Mouse (Mus musculus) small intestine, adult 2 months (tissue): ENCODE measurements around the gene Tfdp2.

ENCODE experiments used
- CTCF ChIP-seq: fragments of 200-500 bp; IDR thresholded peaks from 2 replicates; pipeline ENCODE4 v1.5.1; 2012; ENCODE audit warnings: low read depth, mild to moderate bottlenecking, control low read depth, inconsistent platforms, low read length, moderate library complexity, mixed read lengths; ENCODE audit not compliant: insufficient replicate concordance, insufficient read length; ENCODE audit errors: extremely low read depth
- POLR2A ChIP-seq: fragments of 200-500 bp; IDR thresholded peaks from 2 replicates; pipeline ENCODE4 v1.6.1; 2012; ENCODE audit warnings: low read depth, mild to moderate bottlenecking, control low read depth, inconsistent platforms, low read length, moderate library complexity

- TF ChIP-seq CTCF (no peak), POLR2A (no peak)
Observed at GRCm38 (mm10) chr9:96217799-96218198, 21.7 kb downstream of the Tfdp2 start.
